Mouse (Mus musculus) hindlimb bud, embryonic 11.5 days (tissue): Measurements from ENCODE around the gene Klk10.

Source experiments
- DNase-seq: peaks from one replicate; pipeline ENCODE4 v3.0.0-alpha.2; 2012; ENCODE audit warnings: low read depth, low spot score; ENCODE audit errors: extremely low spot score

The Klk10 gene

DNA sequence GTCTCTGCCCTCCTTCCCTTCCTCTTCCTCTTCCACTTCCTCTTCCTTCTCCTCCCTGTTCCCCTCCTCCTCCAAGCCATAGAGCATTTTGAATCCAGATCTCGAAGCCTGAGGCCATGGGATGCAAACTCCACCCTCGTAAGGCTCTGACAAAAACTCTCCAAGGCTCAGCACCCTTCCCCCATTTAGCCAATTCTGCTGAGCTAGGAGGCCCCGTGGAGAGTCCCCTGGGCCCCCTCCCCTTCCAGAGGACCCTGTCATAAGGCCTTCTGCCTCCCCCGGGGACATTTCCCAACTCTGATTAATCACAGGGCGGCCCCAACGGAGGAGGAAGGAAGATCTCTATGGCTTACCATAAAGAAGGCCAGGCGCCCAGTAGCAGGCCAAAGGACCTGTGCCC is 10.8 kb downstream of the Klk10 start, which contains the start of gene Klk9:
Gene Klk9, plus strand, starts transcription at position 301 of the 400 bp plus-strand sequence.
- no peak for DNase-seq

DNA sequence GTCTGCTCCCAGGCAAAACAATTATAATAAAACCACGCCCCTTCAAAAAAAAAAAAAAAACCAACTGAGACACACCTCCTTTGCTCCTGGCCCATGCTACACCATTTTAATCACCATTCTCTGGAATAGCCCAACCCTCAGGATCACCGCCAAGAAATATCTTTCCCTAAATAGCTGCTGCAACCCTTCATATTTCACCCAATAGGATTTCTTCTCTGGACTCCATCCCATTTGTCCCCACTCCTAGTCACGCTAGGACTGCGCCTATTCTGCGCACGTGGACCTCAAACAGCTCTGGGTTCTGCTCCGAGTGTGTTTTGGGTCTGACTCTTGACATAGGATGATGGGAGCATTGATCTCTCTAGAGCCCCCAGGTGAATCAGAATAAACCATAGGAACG is 15.5 kb downstream of the Klk10 start:
- DNase-seq: no peak

DNA sequence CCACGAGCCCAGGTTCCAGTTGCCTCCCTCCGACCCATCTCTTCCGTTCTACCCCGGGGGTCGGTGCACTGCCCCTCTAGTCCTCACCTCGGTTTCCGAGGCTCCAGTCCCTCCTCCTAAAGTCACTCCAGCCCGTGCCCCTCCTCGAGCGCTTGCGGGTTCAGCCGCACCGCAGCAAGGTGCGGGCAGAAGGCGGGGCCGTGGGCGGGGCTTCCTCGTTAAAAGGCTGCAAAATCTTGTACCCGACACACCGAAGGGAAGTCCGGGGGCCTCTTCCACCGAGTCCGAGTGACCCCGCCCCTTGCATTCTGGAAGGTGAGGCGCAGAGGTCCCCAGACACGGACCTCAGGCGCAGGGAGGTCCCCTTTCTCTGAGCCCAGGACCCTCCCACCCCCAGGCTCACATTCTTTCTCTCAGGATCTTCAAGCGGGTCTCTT is 16.5 kb downstream of the Klk10 start, which contains the start of gene Klk8:
Gene Klk8, plus strand, starts transcription at position 245 of the 437 bp plus-strand sequence.
- no peak for DNase-seq

DNA sequence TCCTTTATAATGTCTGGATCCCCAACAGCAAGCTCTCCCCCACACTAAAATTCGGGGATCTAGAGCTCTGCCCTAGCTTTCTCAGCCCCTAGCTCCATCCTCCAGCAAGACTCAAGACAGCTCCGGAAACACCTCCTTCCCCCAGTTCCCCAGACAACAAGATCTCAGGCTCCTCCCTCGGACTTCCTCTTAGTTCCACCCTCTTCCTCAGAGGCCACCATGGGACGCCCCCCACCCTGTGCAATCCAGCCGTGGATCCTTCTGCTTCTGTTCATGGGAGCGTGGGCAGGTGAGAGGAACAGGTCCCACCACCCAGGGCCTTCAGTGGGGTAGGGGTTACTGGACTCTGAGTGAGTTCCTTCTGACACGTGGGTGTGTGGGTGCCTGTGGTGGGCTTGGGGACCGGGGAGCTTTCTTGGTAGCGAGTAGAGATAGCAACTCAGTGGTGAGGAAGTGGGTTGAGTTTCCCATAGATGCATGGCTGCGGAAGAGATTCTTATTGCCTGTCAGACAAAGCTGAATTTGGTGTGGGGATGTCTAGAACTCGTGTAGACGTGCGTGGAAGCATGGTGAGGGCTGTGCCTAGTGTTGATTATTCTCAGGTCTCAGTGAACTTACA is 17.1 kb downstream of the Klk10 start:
- no peak for DNase-seq

DNA sequence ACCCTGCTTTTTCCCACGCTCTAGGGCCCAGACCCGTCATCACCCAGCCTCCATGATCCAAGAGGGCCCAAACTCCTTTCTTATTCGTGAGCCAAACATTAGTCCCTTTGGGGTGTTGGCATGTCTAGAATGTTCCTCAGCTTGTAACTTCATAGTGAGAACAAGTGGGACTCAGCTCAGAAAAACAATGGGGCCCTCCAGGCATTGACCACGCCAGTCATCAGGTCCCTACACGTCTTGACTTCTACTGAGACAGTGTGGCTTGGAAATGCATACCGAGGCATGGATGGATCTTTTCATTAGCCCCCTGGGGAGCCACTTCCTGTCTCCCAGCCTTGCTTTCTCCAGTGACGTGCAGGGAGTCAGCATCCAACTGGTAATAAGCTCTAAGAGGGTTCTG is 19.0 kb downstream of the Klk10 start:
- DNase-seq: no peak

DNA sequence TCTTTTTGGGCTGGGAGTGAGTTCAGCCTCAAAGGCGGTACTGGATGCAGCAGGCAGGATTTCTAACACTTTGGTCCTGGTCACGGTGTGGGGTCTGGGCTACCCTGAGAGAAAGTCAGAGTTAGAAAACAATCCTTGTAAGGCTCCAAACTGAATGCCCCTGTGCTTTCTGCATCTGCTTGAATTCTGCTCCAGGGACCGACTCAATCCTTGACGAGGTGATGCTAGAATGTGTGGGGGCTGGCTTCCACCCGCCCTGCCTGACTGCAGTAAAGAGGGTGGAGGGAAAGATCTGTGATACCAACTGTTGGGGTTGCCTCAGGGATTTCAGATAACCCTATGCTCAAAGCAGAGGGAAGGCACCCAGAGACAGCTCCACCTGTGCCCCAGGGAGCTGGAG is 30.2 kb downstream of the Klk10 start, which contains the start of gene Klk7:
Gene Klk7, plus strand, starts transcription at position 301 of the 400 bp plus-strand sequence.
- DNase-seq: no peak

DNA sequence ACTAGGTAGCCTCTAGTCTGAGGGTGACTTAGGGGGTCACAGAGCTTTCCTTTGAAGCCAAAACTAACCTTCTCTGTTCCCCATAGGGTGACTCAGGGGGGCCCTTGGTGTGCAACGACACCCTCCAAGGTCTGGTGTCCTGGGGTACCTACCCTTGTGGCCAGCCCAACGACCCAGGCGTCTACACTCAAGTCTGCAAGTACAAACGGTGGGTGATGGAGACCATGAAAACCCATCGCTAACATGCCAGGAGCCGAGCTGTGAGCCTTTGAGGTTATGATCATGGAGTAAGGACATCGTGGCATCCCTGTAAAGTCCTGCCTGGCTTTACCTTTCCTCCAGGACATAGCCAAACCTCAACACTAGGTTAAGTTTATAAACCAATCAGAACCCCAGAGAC is 34.4 kb downstream of the Klk10 start:
- DNase-seq: no peak

DNA sequence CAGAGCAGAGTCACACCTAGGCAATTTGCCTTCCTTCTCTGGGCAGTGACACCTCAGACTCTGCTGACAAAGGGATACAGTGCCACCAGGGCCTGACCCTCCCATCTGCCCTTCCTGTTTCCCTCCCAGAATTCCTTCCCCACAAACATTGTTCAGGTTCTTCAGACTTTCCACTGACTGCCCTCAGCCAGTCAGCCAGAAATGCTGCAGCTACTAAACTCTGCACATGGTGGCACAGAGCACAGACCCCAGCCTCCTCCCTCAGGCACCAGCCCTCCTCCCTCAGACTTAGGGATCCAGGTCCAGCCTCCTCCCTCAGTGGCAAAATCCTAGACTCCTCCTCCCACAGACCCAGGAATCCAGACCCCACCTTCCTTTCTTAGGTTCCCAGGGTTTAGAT is 35.9 kb downstream of the Klk10 start:
- no peak for DNase-seq

DNA sequence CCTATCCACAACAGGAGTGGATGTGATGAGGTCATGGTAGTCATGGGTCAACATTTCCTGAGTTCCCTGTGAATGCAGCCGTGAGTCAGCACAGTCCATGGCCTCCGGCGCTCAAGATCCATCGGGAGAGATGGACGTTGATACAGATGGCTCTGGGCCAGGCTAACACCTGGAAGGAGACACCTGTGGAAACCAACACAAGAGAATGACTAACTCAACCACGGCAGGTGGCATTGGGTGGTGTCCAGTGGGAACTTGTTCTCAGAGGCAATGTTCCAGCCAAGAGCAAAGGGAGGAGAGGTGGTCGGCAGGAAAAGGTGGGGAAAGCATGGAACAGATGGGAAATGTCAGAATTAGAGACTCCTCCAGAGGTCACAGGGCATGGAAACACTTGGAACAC is 40.7 kb downstream of the Klk10 start:
- DNase-seq: no peak

DNA sequence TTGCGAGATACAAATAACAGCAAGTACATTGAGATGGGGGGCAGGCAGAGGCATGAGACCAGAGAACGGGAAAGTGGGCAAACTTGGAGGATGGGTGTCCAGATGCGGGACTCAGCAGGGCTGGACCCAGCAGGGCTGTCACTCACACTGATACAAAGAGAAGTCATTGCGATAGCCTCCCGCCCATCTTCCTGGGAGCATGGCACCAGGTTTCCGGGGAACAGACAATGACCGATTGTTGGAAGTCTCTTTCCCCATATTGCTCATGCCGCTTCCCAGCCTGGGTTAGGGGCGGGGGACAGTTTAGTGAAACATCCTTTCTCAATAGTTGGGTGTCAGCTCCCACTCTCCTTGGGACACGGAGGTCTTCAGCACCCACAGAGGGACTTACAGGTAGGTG is 43.4 kb downstream of the Klk10 start, which contains the start of gene Klk6:
Gene Klk6, plus strand, starts transcription at position 301 of the 400 bp plus-strand sequence.
- DNase-seq: no peak

DNA sequence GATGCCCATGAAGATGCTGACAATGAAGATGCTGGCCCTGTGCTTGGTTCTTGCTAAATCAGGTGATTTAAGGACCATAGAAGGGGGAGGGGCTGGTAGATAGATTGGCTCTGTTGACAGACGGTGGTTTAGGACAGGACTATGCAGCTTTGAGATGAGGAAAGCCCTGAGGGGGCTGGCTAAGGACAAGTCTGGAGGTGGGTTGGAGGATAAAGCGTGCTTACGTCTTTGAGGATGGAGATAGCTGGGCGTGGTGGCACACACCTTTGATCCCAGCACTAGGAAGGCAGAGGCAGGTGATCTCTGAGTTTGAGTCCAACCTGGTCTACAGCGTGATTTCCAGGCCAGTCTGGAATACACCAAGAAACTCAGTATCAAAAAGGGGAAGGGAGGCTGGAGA is 45.2 kb downstream of the Klk10 start:
- no peak for DNase-seq

DNA sequence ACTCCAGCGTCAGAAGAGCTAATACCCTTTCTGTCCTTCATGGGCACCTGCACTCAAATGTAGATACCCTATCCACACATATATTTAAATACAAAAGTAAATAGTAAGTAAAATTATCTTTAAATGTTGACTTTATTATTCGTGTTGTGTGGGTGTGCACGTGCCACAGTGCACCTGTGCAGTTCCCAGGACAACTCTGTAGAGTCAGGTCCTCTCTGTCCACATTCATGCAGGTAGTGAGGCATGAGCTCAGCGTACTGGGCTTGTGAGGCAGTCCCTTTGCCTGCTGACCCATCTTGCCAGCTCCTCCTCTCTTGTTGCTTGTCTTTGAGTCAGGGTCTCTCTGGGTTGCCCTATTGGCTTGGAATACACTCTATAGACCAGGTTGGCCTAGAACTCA is 46.9 kb downstream of the Klk10 start:
- DNase-seq: no peak

DNA sequence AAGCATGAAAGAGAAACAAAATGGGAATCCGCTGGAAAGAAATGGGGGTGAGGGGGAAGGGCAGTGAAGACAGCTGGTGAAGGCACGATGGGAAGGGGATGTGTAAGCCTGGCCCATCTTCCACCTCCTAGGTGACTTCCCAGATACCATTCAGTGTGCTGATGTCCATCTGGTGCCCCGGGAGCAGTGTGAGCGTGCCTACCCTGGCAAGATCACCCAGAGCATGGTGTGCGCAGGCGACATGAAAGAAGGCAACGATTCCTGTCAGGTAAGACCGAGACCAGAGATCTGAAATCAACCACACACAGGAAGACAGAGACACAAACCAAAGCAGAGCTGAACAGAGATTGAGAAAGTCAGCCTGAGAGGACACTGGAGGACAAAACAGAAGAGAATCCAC is 48.2 kb downstream of the Klk10 start:
- no peak for DNase-seq
